Mouse (Mus musculus) heart, postnatal 36 days (tissue): ENCODE results near the gene Elovl2. TPM values are rescaled to one million over a fixed set of nuclear protein-coding genes. Genes with fewer than 3 reads are reported as not detected.

Experiments
- DNase-seq, 2 experiments: peaks; one replicate each; pipeline ENCODE4 v3.0.0; 2021 to 2022
- intact Hi-C: fragments of 180-260 bp; cut with DNase I; formaldehyde crosslinking; loops from one replicate; pipeline ENCODE4 v1.15.1; 2025
- total RNA-seq, 2 experiments: library from RNA; stranded (reverse); gene quantifications; 2 replicates each; pipeline ENCODE4 v1.2.3; 2021

Gene Elovl2
- total RNA-seq, 2 experiments from 2014 or later: 0.08 TPM; not detected in 1

DNA sequence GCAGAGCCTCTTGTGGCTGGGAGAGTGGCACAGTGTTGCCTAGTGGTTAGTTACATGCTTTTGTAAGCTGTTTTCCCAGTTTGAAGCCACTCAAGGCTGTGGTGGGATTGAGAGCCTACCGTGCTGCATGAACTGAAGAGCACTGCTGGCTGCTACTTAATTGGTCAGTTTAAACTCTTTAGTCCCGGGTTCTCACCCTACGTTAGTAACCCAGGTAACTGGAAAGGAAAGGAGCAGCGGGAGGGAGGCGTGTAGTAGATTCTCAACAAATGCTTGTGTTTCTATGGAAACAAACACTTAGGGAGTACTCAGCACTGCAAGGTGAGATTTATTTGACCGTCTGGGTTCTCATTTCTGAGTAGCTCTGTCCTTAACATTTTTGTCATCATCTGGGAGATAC lies 32.3 kb downstream of the Elovl2 start:
- intact Hi-C loops: no loop called here
- no peak for DNase-seq

DNA sequence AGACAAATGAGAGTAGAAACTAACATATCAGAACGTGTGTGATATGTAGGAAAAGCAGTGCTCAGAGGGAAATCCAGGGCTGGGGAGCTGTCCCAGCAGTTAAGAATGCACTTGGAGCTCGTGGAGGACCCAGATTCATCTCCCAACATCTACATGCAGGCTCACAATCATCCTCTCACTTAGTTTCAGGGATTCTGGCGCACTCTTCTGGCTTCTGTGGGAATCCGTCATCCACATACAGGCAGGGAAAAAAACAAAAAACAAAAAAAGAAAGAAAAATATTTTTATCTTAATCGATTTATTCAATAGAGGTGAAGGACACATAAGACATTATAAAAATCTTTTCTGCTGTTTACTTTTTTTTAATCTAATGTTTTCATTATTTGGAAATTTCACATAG lies 61.8 kb downstream of the Elovl2 start:
- intact Hi-C loops: no loop called here
- no peak for DNase-seq

DNA sequence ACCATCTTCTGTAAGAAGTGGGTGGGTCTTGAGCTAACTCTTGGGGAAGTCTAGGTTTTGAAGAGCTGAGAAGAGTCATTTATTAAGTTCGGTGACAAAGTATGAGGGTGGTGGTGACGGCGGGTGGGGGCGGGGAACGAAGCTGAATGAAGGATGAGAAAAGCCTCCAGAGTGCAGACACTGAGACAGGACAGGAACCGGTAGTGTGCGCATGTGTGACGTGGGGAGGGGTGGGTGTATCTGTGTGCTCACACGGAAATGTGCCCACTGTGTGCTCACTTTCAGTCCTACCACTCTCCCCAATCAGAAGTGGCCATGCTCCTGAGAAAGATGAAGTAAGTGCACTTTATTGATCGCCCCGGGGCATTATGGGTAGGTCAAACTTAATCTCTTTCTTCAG lies 67.1 kb downstream of the Elovl2 start:
- intact Hi-C loops: no loop called here
- DNase-seq: no peak

DNA sequence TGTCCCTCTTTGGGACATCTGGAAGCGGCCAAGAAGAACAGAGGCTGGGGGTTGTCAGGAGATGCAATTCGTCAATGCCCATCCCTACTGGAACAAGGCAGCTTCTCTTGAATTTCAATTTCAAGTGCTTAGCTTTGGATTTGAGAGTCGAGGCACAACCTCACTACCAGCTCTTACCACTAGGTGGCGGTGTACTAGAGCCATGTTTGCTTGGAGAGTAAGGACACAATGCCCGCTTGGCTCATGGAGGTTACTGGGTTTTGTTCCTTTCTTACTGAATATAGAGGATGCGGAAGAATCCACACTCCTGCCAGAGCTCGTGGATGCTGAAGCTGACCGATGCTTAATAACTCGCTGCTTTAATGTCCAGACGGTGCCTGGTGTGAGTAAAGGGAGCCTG lies 73.9 kb downstream of the Elovl2 start:
- intact Hi-C loops: loop anchor here (1.0 kb wide), 1 partner anchor 92 kb away; no protein-coding TSS in a partner anchor
- peak; percentile 53 to 65 for DNase-seq

DNA sequence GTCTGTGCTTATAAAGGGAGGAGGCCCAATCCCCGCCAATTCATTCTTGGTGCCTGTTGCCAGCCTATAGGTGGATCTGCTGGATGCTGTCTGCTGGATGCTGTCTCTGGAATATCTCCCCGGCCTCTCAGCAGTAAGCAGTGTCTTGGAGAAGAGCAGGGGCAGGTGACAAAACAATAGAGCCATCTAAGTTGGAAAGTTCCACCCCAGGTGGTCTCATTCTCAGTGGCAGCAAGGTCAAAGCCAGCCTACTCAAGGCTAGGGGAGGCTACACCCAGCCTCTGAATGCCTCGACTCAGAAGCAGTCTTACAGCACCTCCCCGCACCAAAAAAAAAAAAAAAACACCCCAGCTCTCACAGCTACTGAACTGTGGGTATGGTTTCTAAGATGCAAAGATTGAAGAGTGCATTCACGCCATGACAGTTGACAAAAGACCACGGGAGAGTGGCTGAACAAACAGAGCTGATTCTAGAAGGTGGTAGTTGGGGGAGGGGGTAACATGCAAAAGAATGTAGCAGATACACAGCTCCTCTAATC lies 74.7 kb downstream of the Elovl2 start:
- intact Hi-C loops: no loop called here
- no peak for DNase-seq

DNA sequence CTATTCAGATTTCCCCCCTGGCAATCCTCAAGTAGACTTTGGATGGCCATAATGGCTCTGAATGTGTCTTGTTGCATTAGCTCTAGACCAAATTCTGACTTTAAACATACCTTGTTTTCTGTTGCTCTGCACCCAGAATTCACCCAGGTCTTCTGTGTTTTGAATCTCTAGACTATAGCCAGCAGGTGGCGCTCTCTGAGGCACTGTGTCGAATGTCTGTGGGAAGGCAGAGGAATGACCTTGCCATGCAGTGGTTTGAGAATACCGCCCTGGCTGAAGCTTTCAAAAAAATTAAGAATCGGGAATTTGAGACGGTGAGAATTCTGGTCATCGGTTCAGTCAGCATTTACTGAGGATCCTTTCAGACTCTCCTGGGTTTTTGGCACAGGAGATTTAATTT lies 85.3 kb downstream of the Elovl2 start:
- peak; percentile 54 to 68 for DNase-seq
- intact Hi-C loops: loop anchor here (1.0 to 10.0 kb wide), 3 partner anchors 103 to 440 kb away; no protein-coding TSS in a partner anchor

Other genes with a start within 250 kb of the Elovl2 start
- gene Pak1ip1, start 219.4 kb downstream of the Elovl2 start, total RNA-seq: 10 to 100 TPM; 26.5 to 29.6 TPM
- gene Tmem14c, start 204.1 kb downstream of the Elovl2 start, total RNA-seq: 100 to 1,000 TPM; 180 to 198 TPM
- not detected for gene Mak, start 140.7 kb downstream of the Elovl2 start, total RNA-seq
- not detected for gene Gcm2, start 109.4 kb downstream of the Elovl2 start, total RNA-seq
- not detected for gene Sycp2l, start 106.1 kb downstream of the Elovl2 start, total RNA-seq
- 10 to 100 TPM; 23.6 to 25.0 TPM for gene Smim13, start 29.4 kb upstream of the Elovl2 start, total RNA-seq
- not detected for gene Gm17364, start 53.6 kb upstream of the Elovl2 start, total RNA-seq